ENCODE assay signal across 9 mouse cellular contexts in the genomic region with DNA sequence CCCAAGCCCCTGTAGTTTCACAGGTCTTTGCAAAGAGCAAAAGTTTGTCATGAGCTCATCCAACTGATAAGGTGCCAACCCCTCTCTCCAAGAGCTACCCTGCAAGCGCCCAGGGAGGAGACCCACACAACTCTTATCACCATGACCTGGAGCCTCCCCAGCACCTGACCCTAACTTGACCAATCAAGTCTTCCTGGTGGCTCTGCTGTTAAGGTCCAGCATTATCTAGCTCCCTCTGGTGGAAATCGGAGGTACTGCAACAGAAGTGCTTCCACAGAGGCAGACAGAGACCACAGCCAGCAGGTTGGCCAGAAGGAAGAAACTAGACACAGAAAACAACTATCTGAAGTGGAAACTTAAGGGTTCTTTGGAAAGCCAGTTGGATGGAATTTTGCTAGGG. TPM values are rescaled to one million over a fixed set of nuclear protein-coding genes. Genes with fewer than 3 reads are reported as not detected.
DNase-seq lines count a peak whose midpoint lies in the region; ATAC-seq and TF ChIP-seq lines count a peak whose summit lies in the region.
"Had no signal": no experiment of that assay in that cellular context is flagged by ENCODE, and none has a peak within 500 bp of the region (broad histone marks: within the 10 kb centered on the region; RNA-seq: fewer than 3 reads in every experiment).

No protein-coding gene starts in this region.

- no peak for TF ChIP-seq POLR2A in bone marrow, adult 2 months (IDR thresholded peaks at IDR 0.05; ENCODE audit: borderline replicate concordance, control insufficient read depth, low read depth, low read length)

- peak; percentile 92 for DNase-seq in intestine, embryonic 14.5 days (ENCODE audit: low spot score)
- peak; percentile 82 to 83 for DNase-seq in heart, postnatal 36 days
- peak; percentile 82 to 84 for DNase-seq in left cerebral cortex, postnatal 25 days (ENCODE audit: low spot score in 2 of 2)
- peak; percentile 93 for DNase-seq in splenic B cell, adult 2 months (ENCODE audit: low read depth, low spot score)

- H3K4me2 ChIP-seq in intestine, embryonic 14.5 days (ENCODE audit: low read length) = no peak overlapping the region
- no peak overlapping the region for H3K4me2 ChIP-seq in intestine, embryonic 16.5 days (ENCODE audit: low read depth, low read length)
- H3K4me2 ChIP-seq: embryonic facial prominence, embryonic 12.5 days had no signal

- no peak overlapping the region for H3K27ac ChIP-seq in intestine, embryonic 14.5 days (ENCODE audit: low read depth)
- H3K27ac ChIP-seq in intestine, embryonic 16.5 days (ENCODE audit: low read length) = no peak overlapping the region
- H3K27ac ChIP-seq in bone marrow, adult 2 months (ENCODE audit: control insufficient read depth, insufficient read depth, low read depth, low read length, poor library complexity) = no peak overlapping the region
- H3K27ac ChIP-seq: embryonic facial prominence, embryonic 12.5 days had no signal

- H3K9ac ChIP-seq in intestine, embryonic 14.5 days (ENCODE audit: low read length) = no peak overlapping the region
- no peak overlapping the region for H3K9ac ChIP-seq in intestine, embryonic 16.5 days (ENCODE audit: low read depth, low read length)
- H3K9ac ChIP-seq: embryonic facial prominence, embryonic 12.5 days had no signal

- intact Hi-C loops in heart, postnatal 36 days (cut with DNase I) = loop anchor here (5.0 to 10.0 kb wide), 6 partner anchors 178 to 694 kb away; partner anchors contain the start of genes Cdkal1 and E2f3
- intact Hi-C loops in left cerebral cortex, postnatal 25 days (cut with DNase I) = loop anchor here (5.0 kb wide), 1 partner anchor 108 kb away; the partner anchor contains the start of gene Dusp22

- no peaks in the 10 kb centered on the region for H3K9me3 ChIP-seq in intestine, embryonic 14.5 days (ENCODE audit: control insufficient read depth, low read length)
- no peaks in the 10 kb centered on the region for H3K9me3 ChIP-seq in intestine, embryonic 16.5 days (ENCODE audit: control insufficient read depth, low read length)
- H3K9me3 ChIP-seq: embryonic facial prominence, embryonic 12.5 days had no signal

- no peak overlapping the region for H3K4me3 ChIP-seq in intestine, embryonic 14.5 days (ENCODE audit: low read depth, low read length)
- H3K4me3 ChIP-seq in intestine, embryonic 16.5 days (ENCODE audit: low read length) = no peak overlapping the region
- H3K4me3 ChIP-seq in bone marrow, adult 2 months (replicated peaks; ENCODE audit: control insufficient read depth, low read depth, low read length) = no peak overlapping the region
- H3K4me3 ChIP-seq: embryonic facial prominence, embryonic 12.5 days had no signal

- ATAC-seq in intestine, embryonic 14.5 days (replicated peaks; ENCODE audit: low FRiP score, low TSS enrichment, low read depth) = no peak
- ATAC-seq in intestine, embryonic 16.5 days = no peak
- ATAC-seq in erythroblast, adult 5-6 weeks (replicated peaks; ENCODE audit: low FRiP score, poor library complexity, severe bottlenecking) = peak; percentile 71
- ATAC-seq in monocyte, adult 5-6 weeks (replicated peaks; ENCODE audit: insufficient number of reproducible peaks, low FRiP score, low TSS enrichment, poor library complexity, severe bottlenecking) = peak; percentile 82

- 19% methylated on average over 2 of the region's 2 CpGs for WGBS in intestine, embryonic 14.5 days
- WGBS in intestine, embryonic 16.5 days = 22% methylated on average over 2 of the region's 2 CpGs
- 8% methylated on average over 2 of the region's 2 CpGs for WGBS in bone marrow, adult 2 months

- H3K4me1 ChIP-seq in intestine, embryonic 14.5 days (replicated peaks; ENCODE audit: control insufficient read depth, insufficient read depth, low read length) = peaks cover 6% of the 10 kb centered on the region; the same call in 1 of the 2 replicates
- peaks cover 6% of the 10 kb centered on the region; the same call in 1 of the 2 replicates for H3K4me1 ChIP-seq in intestine, embryonic 16.5 days (ENCODE audit: control insufficient read depth, insufficient read depth, low read length)
- no peaks in the 10 kb centered on the region for H3K4me1 ChIP-seq in bone marrow, adult 2 months (ENCODE audit: control insufficient read depth, insufficient read depth, low read length)

- H3K36me3 ChIP-seq in intestine, embryonic 14.5 days (ENCODE audit: control insufficient read depth, insufficient read depth, low read length) = no peaks in the 10 kb centered on the region
- H3K36me3 ChIP-seq in intestine, embryonic 16.5 days (ENCODE audit: control insufficient read depth, insufficient read depth, low read length) = no peaks in the 10 kb centered on the region
- no peaks in the 10 kb centered on the region for H3K36me3 ChIP-seq in splenic B cell, adult 2 months (ENCODE audit: control insufficient read depth, insufficient read depth, low read length, poor library complexity, severe bottlenecking)
- H3K36me3 ChIP-seq: embryonic facial prominence, embryonic 12.5 days had no signal

- H3K27me3 ChIP-seq in intestine, embryonic 14.5 days (replicated peaks; ENCODE audit: control insufficient read depth, insufficient read depth, low read length) = no peaks in the 10 kb centered on the region
- H3K27me3 ChIP-seq in intestine, embryonic 16.5 days (replicated peaks; ENCODE audit: control insufficient read depth, insufficient read depth, low read length) = no peaks in the 10 kb centered on the region
- H3K27me3 ChIP-seq in splenic B cell, adult 2 months (ENCODE audit: control insufficient read depth, insufficient read depth, low read length, poor library complexity, severe bottlenecking) = no peaks in the 10 kb centered on the region; the same call in 1 of the 2 replicates
- H3K27me3 ChIP-seq: embryonic facial prominence, embryonic 12.5 days had no signal

- peak; percentile 87 for TF ChIP-seq CTCF in bone marrow, adult 2 months (IDR thresholded peaks at IDR 0.05; ENCODE audit: control insufficient read depth, insufficient read depth, low read length)

RNA-seq across cellular contexts. Expression of gene Uqcrfs1, which starts 3.7 kb away (rescaled TPM):
- polyA plus RNA-seq in intestine, embryonic 14.5 days (2014; fragmentation: Nextera tagmentation; extraction: Ambion mirVana) = 265 and 284 TPM in 2 replicates
- polyA plus RNA-seq in intestine, embryonic 16.5 days (2015; fragmentation: Nextera tagmentation; extraction: Ambion mirVana) = 434 and 446 TPM in 2 replicates
- polyA plus RNA-seq in bone marrow, adult 2 months (2011; ENCODE audit: insufficient read depth, insufficient read length, low replicate concordance, missing spikeins) = 32.7 and 44.7 TPM in 2 replicates
- total RNA-seq in erythroblast, adult 5-6 weeks (2015; ENCODE audit: low replicate concordance) = 54.1 and 56.7 TPM in 2 replicates
- 30.5 and 49.2 TPM in 2 replicates for total RNA-seq in erythroblast, adult 5-6 weeks (2017; ENCODE audit: low replicate concordance)
- 1,000 to 10,000 TPM; 1,207 to 1,289 TPM for total RNA-seq in heart, postnatal 36 days (2021)
- total RNA-seq in left cerebral cortex, postnatal 25 days (2021) = 100 to 1,000 TPM; 150 to 154 TPM
- 88.3 to 112 TPM (median 102 TPM) in 3 replicates for total RNA-seq in monocyte, adult 5-6 weeks (2017)

Comparison
In these comparisons a context has a peak if more than half of its experiments do, and no peak if none do; other contexts are left out.
1. ATAC-seq: peak in erythroblast, adult 5-6 weeks (single experiment) and monocyte, adult 5-6 weeks (single experiment); none in intestine, embryonic 14.5 days (single experiment) and intestine, embryonic 16.5 days (single experiment).
2. RNA of gene Uqcrfs1, which starts 3.7 kb away (total RNA-seq): 1,207 to 1,289 TPM in heart, postnatal 36 days; 150 to 154 TPM in left cerebral cortex, postnatal 25 days, 88.3 to 112 TPM in monocyte, adult 5-6 weeks and 30.5 to 56.7 TPM in erythroblast, adult 5-6 weeks; every median in the first group is over 4 times any median in the second.
3. Peak in every context shown above with its lines, with median percentiles within 50 percentile points of each other: DNase-seq.